Mouse (Mus musculus) CH12.LX (cell line): ENCODE data around the gene Elp4. TPM values are rescaled to one million over a fixed set of nuclear protein-coding genes. Genes with fewer than 3 reads are reported as not detected.

ENCODE experiments used
- DNase-seq: peaks from one replicate; pipeline ENCODE4 v3.0.0-alpha.2; 2013; ENCODE audit errors: extremely low read depth
- H3K27ac ChIP-seq: 2 replicates; pipeline ENCODE4 v1.5.1; 2012; ENCODE audit warnings: low read depth, mild to moderate bottlenecking, control low read depth, moderate library complexity; ENCODE audit not compliant: insufficient read depth
- H3K27me3 ChIP-seq: replicated peaks from 2 replicates; pipeline ENCODE3; 2012; ENCODE audit warnings: inconsistent platforms
- H3K36me3 ChIP-seq, 2 experiments: replicated peaks in 1 of 2; 2 replicates each; pipeline versions ENCODE3 to v1.6.1; 2012; ENCODE audit warnings: inconsistent platforms in 1 of 2, low read length in 1 of 2, mild to moderate bottlenecking in 1 of 2, mixed read lengths in 1 of 2, moderate library complexity in 1 of 2; ENCODE audit not compliant: control insufficient read depth in 1 of 2, insufficient read depth in 1 of 2
- H3K4me1 ChIP-seq, 2 experiments: 2 replicates each; pipeline ENCODE4 v1.6.1; 2012; ENCODE audit warnings: inconsistent platforms in 1 of 2, moderate library complexity in 1 of 2; ENCODE audit not compliant: insufficient read depth in 2 of 2, control insufficient read depth in 1 of 2
- H3K4me2 ChIP-seq: 2 replicates; pipeline ENCODE4 v1.6.1; 2012; ENCODE audit warnings: low read depth, mild to moderate bottlenecking, control low read depth; ENCODE audit not compliant: poor library complexity, insufficient read depth, severe bottlenecking
- H3K4me3 ChIP-seq, 3 experiments: fragments of 150-350 bp in 1 of 3; sonication (generic) in 1 of 3; replicated peaks in 1 of 3; 2 replicates each; pipeline versions ENCODE3 to v1.5.1; 2011 to 2012; ENCODE audit warnings: low read depth in 2 of 3, low read length in 2 of 3, mild to moderate bottlenecking in 2 of 3, moderate library complexity in 2 of 3, control low read depth in 1 of 3, improper control_type of control experiment in 1 of 3, inconsistent platforms in 1 of 3, mixed read lengths in 1 of 3; ENCODE audit not compliant: poor library complexity in 1 of 3
- H3K79me2 ChIP-seq: replicated peaks from 2 replicates; pipeline ENCODE4 v1.6.1; 2012; ENCODE audit warnings: mild to moderate bottlenecking, moderate library complexity; ENCODE audit not compliant: control insufficient read depth, poor library complexity, insufficient read depth, severe bottlenecking; ENCODE audit errors: extremely low read depth
- H3K9ac ChIP-seq: 2 replicates; pipeline ENCODE4 v1.6.1; 2012; ENCODE audit warnings: low read depth, mild to moderate bottlenecking, control low read depth, moderate library complexity; ENCODE audit not compliant: insufficient read depth
- H3K9me3 ChIP-seq: replicated peaks from 2 replicates; pipeline ENCODE3; 2012; ENCODE audit warnings: low read length, inconsistent platforms, mixed read lengths
- CHD1 ChIP-seq: IDR thresholded peaks from 2 replicates; pipeline ENCODE4 v1.6.1; 2012; ENCODE audit warnings: low read depth, low read length, improper control_type of control experiment, inconsistent platforms
- CTCF ChIP-seq, 2 experiments: IDR thresholded peaks in 1 of 2; conservative IDR thresholded peaks in 1 of 2; 2 replicates each; pipeline ENCODE4 v1.5.1; 2011 to 2012; ENCODE audit warnings: low read depth in 2 of 2, low read length in 2 of 2, improper control_type of control experiment in 1 of 2, inconsistent platforms in 1 of 2, mild to moderate bottlenecking in 1 of 2, moderate library complexity in 1 of 2
- ELF1 ChIP-seq: IDR thresholded peaks from 2 replicates; pipeline ENCODE4 v1.6.1; 2014; ENCODE audit warnings: low read depth, mild to moderate bottlenecking, inconsistent platforms, low read length, improper control_type of control experiment
- HCFC1 ChIP-seq: IDR thresholded peaks from 2 replicates; pipeline ENCODE4 v1.6.1; 2012; ENCODE audit warnings: low read depth, mild to moderate bottlenecking, inconsistent platforms, low read length, improper control_type of control experiment
- JUN ChIP-seq: IDR thresholded peaks from 2 replicates; pipeline ENCODE4 v1.6.1; 2011; ENCODE audit warnings: low read depth, mild to moderate bottlenecking, low read length, improper control_type of control experiment, moderate library complexity; ENCODE audit not compliant: insufficient read depth
- JUND ChIP-seq: conservative IDR thresholded peaks from 2 replicates; pipeline ENCODE4 v1.6.1; 2011; ENCODE audit warnings: low read depth, low read length, improper control_type of control experiment
- KAT2A ChIP-seq: IDR thresholded peaks from 2 replicates; pipeline ENCODE4 v1.6.1; 2012; ENCODE audit warnings: low read length, improper control_type of control experiment, inconsistent platforms; ENCODE audit not compliant: insufficient replicate concordance
- MAFK ChIP-seq: IDR thresholded peaks from 2 replicates; pipeline ENCODE4 v1.6.1; 2011; ENCODE audit warnings: low read length, improper control_type of control experiment; ENCODE audit not compliant: insufficient replicate concordance
- MAX ChIP-seq: IDR thresholded peaks from 2 replicates; pipeline ENCODE4 v1.6.1; 2011; ENCODE audit warnings: low read length, improper control_type of control experiment
- MXI1 ChIP-seq: IDR thresholded peaks from 2 replicates; pipeline ENCODE4 v1.6.1; 2011; ENCODE audit warnings: mild to moderate bottlenecking, low read depth, low read length, improper control_type of control experiment
- MYC ChIP-seq: IDR thresholded peaks from 2 replicates; pipeline ENCODE4 v1.6.1; 2011; ENCODE audit warnings: low read depth, mild to moderate bottlenecking, improper control_type of control experiment, low read length
- NELFE ChIP-seq: IDR thresholded peaks from 2 replicates; pipeline ENCODE4 v1.6.1; 2011; ENCODE audit warnings: low read depth, low read length, improper control_type of control experiment
- PAX5 ChIP-seq: IDR thresholded peaks from 2 replicates; pipeline ENCODE4 v1.6.1; 2012; ENCODE audit warnings: low read length, inconsistent platforms, mixed read lengths
- RAD21 ChIP-seq: IDR thresholded peaks from 2 replicates; pipeline ENCODE4 v1.6.1; 2011; ENCODE audit warnings: low read depth, mild to moderate bottlenecking, low read length, improper control_type of control experiment, moderate library complexity
- RCOR1 ChIP-seq: conservative IDR thresholded peaks from 2 replicates; pipeline ENCODE4 v1.6.1; 2012; ENCODE audit warnings: low read depth, mild to moderate bottlenecking, inconsistent platforms, low read length, improper control_type of control experiment
- SIN3A ChIP-seq: IDR thresholded peaks from 2 replicates; pipeline ENCODE4 v1.6.1; 2012; ENCODE audit warnings: low read length, improper control_type of control experiment, inconsistent platforms
- TBP ChIP-seq: conservative IDR thresholded peaks from 2 replicates; pipeline ENCODE4 v1.6.1; 2011; ENCODE audit warnings: low read depth, low read length, improper control_type of control experiment
- TCF12 ChIP-seq: IDR thresholded peaks from 2 replicates; pipeline ENCODE4 v1.6.1; 2014; ENCODE audit warnings: low read depth, mild to moderate bottlenecking, inconsistent platforms, low read length, improper control_type of control experiment
- UBTF ChIP-seq: IDR thresholded peaks from 2 replicates; pipeline ENCODE4 v1.6.1; 2012; ENCODE audit warnings: low read depth, mild to moderate bottlenecking, inconsistent platforms, low read length, improper control_type of control experiment, moderate library complexity
- ZC3H11A ChIP-seq: IDR thresholded peaks from 2 replicates; pipeline ENCODE4 v1.6.1; 2012; ENCODE audit warnings: low read depth, mild to moderate bottlenecking, inconsistent platforms, low read length, improper control_type of control experiment
- ZNF384 ChIP-seq: IDR thresholded peaks from 2 replicates; pipeline ENCODE4 v1.6.1; 2012; ENCODE audit warnings: low read depth, low read length, improper control_type of control experiment, inconsistent platforms
- dilution Hi-C: fragments of 300-500 bp; cut with MboI; formaldehyde crosslinking; loops from 2 replicates; pipeline ENCODE4 v1.14.3; 2020; ENCODE audit warnings: low sequenced_read_pairs; ENCODE audit not compliant: extremely low pct_unique_long_range_greater_than_20kb, extremely low pct_ligation_motif_present
- in situ Hi-C: fragments of 300-500 bp; cut with MboI; formaldehyde crosslinking; loops from 3 replicates; pipeline ENCODE4 v1.14.3; 2019; ENCODE audit warnings: low sequenced_read_pairs, low pct_ligation_motif_present, low pct_unique_long_range_greater_than_20kb, mixed read lengths
- polyA plus RNA-seq: library from polyadenylated mRNA; unstranded; fragments of >175 nt; gene quantifications from 2 replicates; pipeline ENCODE4 v1.2.1, GENCODE M21; 2012; ENCODE audit warnings: low read depth; ENCODE audit not compliant: insufficient read length
- total RNA-seq, 2 experiments: library from RNA; depleted of rRNA; stranded (reverse); fragments of 300-350 nt in 1 of 2; fragments of >200 nt in 1 of 2; gene quantifications; 2 replicates each; pipeline ENCODE4 v1.2.3; 2012 to 2014

The Elp4 gene
- total and polyA plus RNA-seq, 3 experiments: 11.6 to 31.2 (median 21.3) TPM

GRCm38 (mm10) chr2:105913655-105914366, 9.4 kb upstream of the Elp4 start:
- Histone ChIP-seq H3K79me2 (peaks cover 5% of the 10 kb centered on the region), H3K9me3 (peaks cover 3% of the 10 kb centered on the region), H3K4me3 (no peak overlapping the region), H3K4me2 (no peak overlapping the region), H3K27me3 (no peaks in the 10 kb centered on the region), H3K4me1 (peaks cover 0 to under 1% of the 10 kb centered on the region in 2 experiments; a peak in 1 of 4 replicates), H3K27ac (no peak overlapping the region), H3K9ac (no peak overlapping the region), H3K36me3 (peaks cover 6 to 24% of the 10 kb centered on the region in 2 experiments)
- dilution Hi-C loops (no loop called here), in situ Hi-C loops (no loop called here)
- no peak for TF ChIP-seq ZNF384
- TF ChIP-seq ELF1: no peak
- no peak for TF ChIP-seq UBTF
- TF ChIP-seq CTCF (conservative IDR thresholded peaks at IDR 0.05 in 1 of 2, IDR thresholded peaks at IDR 0.05 in 1 of 2; ENCODE audit: low read depth in 2 of 2, low read length in 2 of 2): no peak
- TF ChIP-seq TCF12: no peak
- no peak for TF ChIP-seq HCFC1
- no peak for TF ChIP-seq SIN3A
- no peak for TF ChIP-seq MYC
- TF ChIP-seq JUND: no peak
- no peak for TF ChIP-seq KAT2A
- TF ChIP-seq MAFK: no peak
- TF ChIP-seq TBP: no peak
- TF ChIP-seq PAX5: no peak
- no peak for TF ChIP-seq MXI1
- no peak for TF ChIP-seq ZC3H11A
- TF ChIP-seq CHD1: no peak
- TF ChIP-seq MAX: no peak
- no peak for DNase-seq

- no peak overlapping the region for H3K4me3 ChIP-seq
- no peak overlapping the region for H3K9ac ChIP-seq
- in situ Hi-C loops (no loop called here), dilution Hi-C loops (no loop called here)
- H3K4me1 ChIP-seq: peaks cover 0 to 13% of the 10 kb centered on the region in 2 experiments; a peak in 2 of 4 replicates
- H3K4me2 ChIP-seq: no peak overlapping the region
- H3K27me3 ChIP-seq: no peaks in the 10 kb centered on the region
- peaks cover 8 to 32% of the 10 kb centered on the region in 2 experiments for H3K36me3 ChIP-seq
- no peak overlapping the region for H3K27ac ChIP-seq
- H3K79me2 ChIP-seq: peaks cover 7% of the 10 kb centered on the region
- TF ChIP-seq RAD21 (no peak), TBP (no peak), SIN3A (no peak), JUN (no peak), NELFE (no peak), RCOR1 (no peak), ELF1 (no peak), JUND (no peak)
- H3K9me3 ChIP-seq: peaks cover 3% of the 10 kb centered on the region
- DNase-seq: no peak
Observed at GRCm38 (mm10) chr2:105910611-105911010, 6.2 kb upstream of the Elp4 start.
